Mouse (Mus musculus): ENCODE data around the gene Nudt14.

GRCm38 (mm10) chr12:112905001-112905400 is 36.9 kb downstream of the Nudt14 start:
- TF ChIP-seq MYC (IDR thresholded peaks at IDR 0.05; ENCODE audit: low read depth, low read length) = no peak
- no peak for TF ChIP-seq NELFE (IDR thresholded peaks at IDR 0.05; ENCODE audit: low read depth, low read length)
